Mouse (Mus musculus) T-helper 2 cell (primary cell): ENCODE measurements around the gene Zfp217.
"Not testable (repeated sequence)": the region's sequence is repeated elsewhere in the genome, so short reads cannot be mapped to it uniquely, and the experiment has no call there.

Experiments
- in situ Hi-C: fragments of 300-600 bp; cut with MboI, MseI; formaldehyde crosslinking; loops from one replicate; pipeline ENCODE4 v1.15.1; 2025; ENCODE audit warnings: high pct_unique_total_duplicates

Zfp217 gene

GRCm38 (mm10) chr2:170147661-170148153 lies at the start of gene Zfp217:
Zfp217 (minus strand) TSS chr2:170148103.
- in situ Hi-C loops = no loop called here

DNA sequence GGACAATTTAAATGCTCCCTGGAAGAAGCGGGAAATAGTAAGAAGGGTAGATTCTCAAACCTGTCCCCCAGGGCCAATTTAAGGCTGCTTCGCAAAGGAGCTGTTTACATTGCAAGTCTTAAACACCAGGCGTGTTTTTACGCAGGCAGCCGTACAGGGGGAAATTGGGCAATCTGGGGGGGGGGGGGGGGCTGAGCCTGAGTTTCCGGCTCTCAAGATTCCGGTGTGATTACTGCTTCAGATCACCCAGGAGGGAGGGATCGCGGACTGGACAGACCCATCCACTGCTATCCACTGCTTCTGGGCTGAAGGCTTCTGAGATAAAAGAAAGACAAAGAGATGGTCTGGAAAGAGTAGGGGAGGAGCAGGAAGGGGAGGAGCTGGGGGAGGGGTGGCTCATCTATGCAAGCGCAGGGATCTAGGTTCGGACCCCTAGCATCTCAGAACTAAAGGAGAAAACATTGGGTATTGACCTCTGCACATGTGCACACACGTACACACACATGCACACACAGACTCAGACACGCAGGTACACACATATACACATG lies 47.7 kb upstream of the Zfp217 start:
- in situ Hi-C loops = no loop called here

DNA sequence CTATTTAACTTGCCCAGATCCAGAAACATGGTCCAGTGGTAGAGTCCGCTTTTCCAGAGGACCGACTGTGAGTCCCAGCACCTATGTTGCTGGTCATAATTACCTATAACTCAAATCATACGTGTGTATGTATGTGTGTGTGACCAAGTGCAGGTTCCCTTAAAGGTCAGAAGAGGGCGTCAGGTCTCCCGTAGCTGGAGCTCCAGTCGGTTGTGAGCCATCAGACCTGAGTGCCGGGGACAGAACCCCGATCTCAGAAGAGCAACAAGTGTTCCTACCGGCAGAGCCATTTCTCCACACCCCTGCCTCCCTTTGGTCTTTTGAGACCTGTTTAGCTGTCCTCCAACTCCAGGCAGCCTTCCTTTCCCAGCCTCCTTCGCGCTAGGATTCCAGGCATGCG lies 46.9 kb upstream of the Zfp217 start:
- in situ Hi-C loops = no loop called here

- in situ Hi-C loops = no loop called here
Observed at GRCm38 (mm10) chr2:170193850-170194249, 45.9 kb upstream of the Zfp217 start.

GRCm38 (mm10) chr2:170193211-170193610 lies 45.3 kb upstream of the Zfp217 start:
- in situ Hi-C loops = no loop called here

- in situ Hi-C loops = no loop called here
Observed at GRCm38 (mm10) chr2:170192731-170193149, 44.8 kb upstream of the Zfp217 start.

DNA sequence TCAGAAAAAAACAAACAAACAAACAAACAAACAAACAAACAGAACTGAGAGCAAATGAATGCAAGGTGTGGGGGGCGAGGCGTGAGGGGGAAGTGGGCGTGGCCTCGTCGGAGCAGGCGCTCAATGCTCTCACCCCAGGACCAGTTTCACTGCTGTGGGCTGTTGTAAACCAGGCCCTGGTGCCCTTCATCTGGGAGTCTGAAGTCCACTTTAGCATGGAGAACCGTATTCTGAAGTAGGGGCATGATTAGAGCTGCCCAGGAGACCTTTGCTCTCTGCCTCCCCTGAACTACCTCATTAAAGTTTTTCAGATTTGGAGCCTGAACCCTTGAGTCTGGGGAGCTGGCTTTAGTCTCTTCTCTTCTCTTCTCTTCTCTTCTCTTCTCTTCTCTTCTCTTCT lies 40.8 kb upstream of the Zfp217 start:
- in situ Hi-C loops = no loop called here

DNA sequence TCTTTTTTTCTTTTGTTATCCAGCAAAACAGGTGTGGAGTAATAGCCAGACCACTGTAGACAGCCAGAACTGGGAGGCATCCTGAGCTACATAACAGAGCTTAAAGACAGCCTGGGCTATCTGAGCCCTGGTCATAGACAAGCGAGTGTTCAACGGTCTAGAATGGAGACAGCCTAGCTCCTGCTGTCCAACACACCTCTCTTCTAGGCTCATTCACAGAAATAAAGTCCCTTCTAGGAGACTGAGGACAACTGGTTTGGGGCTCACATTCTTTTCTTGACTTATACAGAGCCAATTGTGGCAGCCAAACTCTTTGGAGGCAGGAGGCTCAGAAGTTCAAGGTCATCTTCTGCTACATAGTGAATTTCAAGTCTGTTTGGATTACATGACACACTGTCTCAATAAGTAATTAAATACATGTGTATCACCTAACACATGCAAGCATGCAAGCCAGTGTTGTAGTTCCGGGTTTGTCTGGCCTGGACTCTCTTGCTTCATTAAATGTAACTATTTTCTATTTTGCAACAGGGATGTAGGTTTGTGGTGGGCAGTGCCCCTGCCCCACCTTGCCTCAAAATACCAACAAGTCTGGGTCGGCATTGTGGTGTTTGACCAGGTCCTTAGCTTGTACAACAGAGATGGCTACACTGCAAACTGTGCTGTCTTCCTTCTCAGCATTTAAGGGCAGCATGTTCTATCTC lies 37.4 kb upstream of the Zfp217 start:
- in situ Hi-C loops = no loop called here

DNA sequence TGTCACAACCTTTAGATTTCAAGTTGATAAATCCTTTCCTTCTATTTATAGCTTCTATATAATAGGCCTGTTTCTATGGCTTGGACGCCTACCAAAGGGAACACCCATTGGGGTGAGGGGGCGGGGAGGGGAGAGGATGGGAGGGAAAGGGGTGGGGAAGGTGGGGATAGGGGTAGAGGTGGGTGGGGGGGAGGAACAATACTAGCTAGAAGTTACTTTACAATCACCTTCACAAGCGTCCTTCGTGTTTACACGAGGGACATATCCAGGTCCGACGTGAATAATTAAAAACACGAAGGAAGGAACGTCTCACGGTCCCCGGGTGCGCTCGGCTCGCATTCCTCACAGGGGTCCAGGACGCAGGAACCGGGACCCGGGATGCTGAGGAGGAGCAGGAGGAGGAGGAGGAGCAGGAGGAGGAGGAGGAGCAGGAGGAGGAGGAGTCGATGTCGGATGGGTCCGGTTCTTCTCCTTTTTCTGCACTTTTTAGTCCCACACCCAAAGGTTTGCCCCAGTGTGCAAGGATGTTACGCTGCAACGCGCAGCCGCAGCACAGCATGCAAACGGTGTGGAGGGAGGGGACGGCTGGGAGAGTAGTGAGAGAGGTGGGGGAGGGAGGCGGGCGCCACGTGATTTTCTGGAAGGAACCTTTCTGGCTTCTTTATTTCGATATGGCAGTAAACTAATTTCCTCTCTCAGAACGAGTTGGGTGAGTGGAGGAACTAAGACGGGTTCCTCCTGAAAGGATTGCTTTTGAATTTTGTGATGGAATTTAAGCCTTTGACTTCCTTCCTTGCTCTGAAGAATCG lies 36.5 kb upstream of the Zfp217 start:
- in situ Hi-C loops = no loop called here

DNA sequence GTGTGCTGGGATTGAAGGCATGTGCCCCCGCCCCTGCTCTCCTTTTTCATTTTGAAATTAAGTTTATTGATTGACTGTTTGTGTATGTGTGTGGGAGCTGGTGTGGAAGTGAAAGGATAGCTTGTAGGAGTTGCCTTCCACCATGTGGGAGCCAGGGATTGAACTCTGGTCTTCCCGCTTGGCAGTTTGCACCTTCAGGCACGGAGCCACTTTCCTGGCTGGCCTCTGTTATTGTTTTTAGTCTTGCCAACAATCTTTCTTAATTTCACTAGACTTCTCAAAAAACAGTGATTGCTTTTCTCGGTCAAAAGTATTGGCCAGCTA lies 35.9 kb upstream of the Zfp217 start:
- in situ Hi-C loops = no loop called here

DNA sequence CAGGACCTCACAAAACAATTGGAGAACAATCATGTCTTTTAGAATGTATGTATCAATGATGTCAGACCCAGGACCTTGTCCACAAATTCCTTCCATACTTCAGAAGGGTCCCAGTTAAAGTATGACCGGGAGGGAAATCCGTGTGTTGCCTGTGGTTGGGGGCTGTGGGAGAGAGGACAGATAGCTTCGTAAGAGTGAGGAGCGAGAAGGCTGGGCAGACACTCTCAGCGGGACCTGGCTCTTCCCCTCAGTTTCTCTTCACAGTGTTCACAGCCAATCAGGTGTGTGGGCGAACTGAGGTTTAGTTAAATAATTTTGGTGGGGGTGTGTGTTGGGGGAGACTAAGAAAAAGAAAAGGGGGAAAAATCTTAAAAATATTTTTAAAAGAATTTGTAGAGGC lies 34.0 kb upstream of the Zfp217 start:
- in situ Hi-C loops = no loop called here

- in situ Hi-C loops = not testable (repeated sequence)
Observed at GRCm38 (mm10) chr2:170180769-170181168, 32.9 kb upstream of the Zfp217 start.

DNA sequence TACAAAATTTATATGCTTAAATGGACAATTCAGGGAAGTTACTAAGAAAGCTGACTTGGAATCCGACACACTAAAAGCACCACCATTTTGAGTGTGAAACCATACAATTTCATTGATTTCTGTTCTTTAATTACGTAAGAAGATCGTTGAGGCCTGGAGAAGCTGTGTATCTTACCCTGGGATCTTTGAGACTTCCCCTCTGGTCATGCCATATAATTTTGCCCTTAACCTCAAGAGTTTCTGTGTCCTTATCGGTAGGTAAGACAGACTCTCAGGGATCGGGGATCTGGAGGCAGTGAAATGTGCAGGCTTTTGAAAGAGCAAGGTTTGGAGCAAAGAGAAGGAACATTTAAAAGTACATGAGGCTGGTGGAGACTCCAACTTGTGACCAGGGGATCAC lies 31.4 kb upstream of the Zfp217 start:
- in situ Hi-C loops = no loop called here

DNA sequence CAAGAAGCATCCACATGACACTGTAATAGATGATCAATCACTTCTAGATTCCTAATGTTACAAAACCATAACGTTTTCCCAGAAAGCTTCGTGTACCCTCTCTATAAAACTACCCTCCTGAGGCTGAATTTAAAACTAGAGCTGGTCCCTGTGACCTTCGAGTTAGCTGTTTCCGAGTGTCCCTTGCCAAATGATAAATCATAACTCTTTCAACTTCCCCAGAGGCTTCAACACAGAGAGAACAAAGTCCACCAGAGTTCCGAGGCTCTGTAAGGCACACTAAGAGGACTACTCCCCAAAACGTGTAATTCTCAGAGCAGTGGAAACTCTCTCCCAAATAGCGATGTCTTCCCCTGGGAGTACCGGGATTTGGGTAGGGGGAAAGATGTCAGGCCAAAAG lies 29.4 kb upstream of the Zfp217 start:
- in situ Hi-C loops = no loop called here

DNA sequence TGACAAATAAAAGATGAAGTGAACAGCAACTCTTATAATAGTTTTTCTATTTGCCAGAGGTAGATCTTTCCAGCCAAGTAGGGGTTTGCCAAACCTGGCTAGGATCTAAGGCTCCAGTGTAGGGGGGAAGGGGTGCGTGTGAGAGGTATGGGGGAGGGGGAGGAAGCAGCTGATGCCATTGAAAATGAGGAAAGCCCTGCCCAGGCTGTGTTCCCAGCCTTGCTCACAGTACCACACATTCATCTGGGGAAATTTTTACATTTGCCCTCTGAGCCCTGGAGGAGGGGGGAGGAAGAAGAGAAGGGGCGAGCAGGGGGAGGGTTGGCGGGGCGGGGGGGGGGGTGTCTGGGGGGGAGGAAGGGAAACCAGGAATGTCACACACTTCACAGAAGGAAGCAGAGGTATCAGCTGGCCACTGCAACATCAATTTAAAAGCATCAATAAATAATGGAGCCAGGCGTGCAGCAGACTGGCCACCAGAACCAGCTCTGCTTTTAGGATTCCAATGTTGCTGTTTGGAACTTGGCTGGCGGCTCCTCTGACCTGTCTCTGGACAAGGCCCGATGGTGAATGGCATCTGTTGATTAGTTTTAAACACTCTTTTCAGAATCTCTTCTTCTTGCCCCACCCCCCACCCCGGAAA lies 28.5 kb upstream of the Zfp217 start:
- in situ Hi-C loops = no loop called here

DNA sequence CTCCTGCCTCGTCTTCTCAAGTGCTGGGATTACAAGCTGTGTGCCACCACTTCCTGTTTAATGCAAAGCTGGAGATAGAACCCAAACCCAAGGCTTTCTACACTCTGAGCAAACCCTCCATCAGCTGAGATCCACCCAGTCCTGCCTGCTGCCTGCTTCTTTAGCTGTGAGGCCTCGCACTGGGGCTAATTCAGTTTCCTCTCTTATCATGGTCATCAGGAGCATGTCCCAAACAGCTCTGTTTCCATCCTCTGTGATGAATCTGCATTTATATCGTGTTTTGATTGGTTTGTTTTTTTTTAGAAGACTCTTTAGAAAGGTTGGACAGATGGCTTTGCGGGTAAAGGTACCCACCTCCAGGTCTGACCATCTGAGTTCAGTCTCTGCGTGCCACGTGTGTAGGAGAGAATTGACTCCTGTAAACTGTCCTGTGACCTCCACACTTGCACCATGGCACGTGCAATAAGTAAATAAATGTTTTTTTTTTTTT lies 27.8 kb upstream of the Zfp217 start:
- in situ Hi-C loops = no loop called here

DNA sequence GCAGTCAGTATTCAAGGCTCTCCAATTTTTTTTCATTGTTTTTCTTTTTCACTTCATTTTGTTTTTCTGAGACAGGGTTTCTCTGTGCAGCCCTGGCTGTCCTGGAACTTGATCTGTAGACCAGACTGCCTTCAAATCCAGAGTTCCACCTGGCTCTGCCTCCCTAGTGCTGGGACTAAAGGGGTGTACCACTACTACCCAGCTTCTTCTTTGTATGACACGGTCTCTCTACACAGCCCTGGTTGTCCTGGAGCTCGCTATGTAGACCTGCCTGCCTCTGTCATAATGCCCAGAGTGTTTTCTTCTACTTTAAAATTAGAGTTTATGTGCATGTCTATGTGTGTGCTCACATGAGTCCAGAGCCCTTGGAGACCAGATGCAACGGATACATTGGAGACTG lies 27.3 kb upstream of the Zfp217 start:
- in situ Hi-C loops = no loop called here

- in situ Hi-C loops = loop anchor here (25.0 kb wide), 1 partner anchor 1957 kb away; the partner anchor contains the start of gene Adnp
Observed at GRCm38 (mm10) chr2:170169062-170169461, 21.2 kb upstream of the Zfp217 start.

DNA sequence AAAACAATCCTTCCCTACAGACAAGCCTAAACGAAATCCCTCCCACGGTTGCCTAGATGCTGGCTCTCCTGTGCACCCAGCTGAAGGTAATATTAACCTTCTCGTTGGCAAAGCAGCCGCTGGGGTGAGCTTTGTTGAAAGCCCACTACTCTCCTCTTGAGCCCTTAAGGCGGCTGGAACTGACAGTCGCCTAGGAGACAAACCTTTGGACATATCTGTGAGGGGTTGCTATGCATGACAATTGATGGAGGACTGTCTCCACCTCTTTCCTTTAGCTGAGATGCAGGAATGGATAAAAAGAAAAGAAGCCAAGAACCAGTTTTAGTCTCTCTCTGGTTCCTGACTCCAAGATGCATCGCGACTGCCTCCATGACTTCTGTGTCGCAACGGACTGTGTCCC lies 17.7 kb upstream of the Zfp217 start:
- in situ Hi-C loops = loop anchor here (25.0 kb wide), 1 partner anchor 1953 kb away; the partner anchor contains the start of gene Adnp

DNA sequence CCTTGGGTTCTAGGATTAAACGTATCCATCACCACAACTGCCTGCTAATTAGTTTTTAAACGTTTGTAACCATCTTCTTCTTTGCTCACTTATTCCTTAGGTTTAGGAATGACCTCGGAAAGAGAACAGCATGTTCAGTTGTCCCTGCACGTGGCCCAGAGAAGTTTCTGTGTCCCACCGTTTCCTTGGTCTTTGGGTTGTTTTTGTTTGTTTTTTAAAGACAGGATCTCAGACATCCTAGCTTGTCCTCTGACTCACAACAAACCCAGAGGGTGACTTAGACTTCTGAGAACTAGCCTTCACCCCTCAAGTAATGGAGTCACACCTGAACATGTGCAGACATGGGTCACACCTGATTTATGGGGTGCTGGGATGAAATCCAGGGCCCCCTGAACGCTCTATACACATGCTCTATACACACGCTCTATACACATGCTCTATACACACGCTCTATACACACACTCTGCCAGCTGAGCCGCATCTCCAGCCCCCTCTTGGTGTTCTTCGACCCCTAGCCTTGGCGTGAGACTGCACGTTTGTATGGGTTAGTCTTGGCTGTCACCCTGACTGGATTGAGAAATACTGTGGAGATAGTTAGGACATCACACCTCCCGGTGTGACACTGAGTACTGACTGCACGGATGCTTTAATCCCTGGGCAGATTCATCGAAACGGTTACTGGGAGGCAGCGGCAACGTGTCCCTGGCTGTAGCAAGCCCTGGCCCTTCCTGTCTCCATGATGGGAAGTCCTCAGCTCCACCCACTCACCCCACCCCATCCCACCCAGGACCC lies 16.0 kb upstream of the Zfp217 start:
- in situ Hi-C loops = loop anchor here (25.0 kb wide), 1 partner anchor 1952 kb away; the partner anchor contains the start of gene Adnp
